Mouse (Mus musculus) MEL (cell line): Measurements from ENCODE around the gene Atf7. TPM values are rescaled to one million over a fixed set of nuclear protein-coding genes. Genes with fewer than 3 reads are reported as not detected.

ENCODE experiments used
- DNase-seq: peaks from one replicate; pipeline ENCODE4 v3.0.0; 2011; ENCODE audit warnings: low read depth, low spot score
- H3K27ac ChIP-seq: 2 replicates; pipeline ENCODE4 v1.5.1; 2012; ENCODE audit warnings: low read depth, mild to moderate bottlenecking, control low read depth, low read length, moderate library complexity; ENCODE audit not compliant: control insufficient read depth
- H3K27me3 ChIP-seq, 2 experiments: fragments of 150-350 bp in 1 of 2; sonication (generic) in 1 of 2; 2 replicates each; pipeline ENCODE4 v1.6.1; 2012; ENCODE audit warnings: low read length in 2 of 2, mild to moderate bottlenecking in 2 of 2, improper control_type of control experiment in 1 of 2, moderate library complexity in 1 of 2; ENCODE audit not compliant: insufficient read depth in 2 of 2, control insufficient read depth in 1 of 2
- H3K36me3 ChIP-seq, 2 experiments: 2 replicates each; pipeline ENCODE4 v1.6.1; 2012 to 2014; ENCODE audit warnings: low read length in 2 of 2, improper control_type of control experiment in 1 of 2, inconsistent platforms in 1 of 2, mild to moderate bottlenecking in 1 of 2; ENCODE audit not compliant: insufficient read depth in 2 of 2, control insufficient read depth in 1 of 2
- H3K4me1 ChIP-seq, 2 experiments: fragments of 150-350 bp in 1 of 2; sonication (generic) in 1 of 2; 2 replicates each; pipeline ENCODE4 v1.6.1; 2012; ENCODE audit warnings: low read length in 2 of 2, improper control_type of control experiment in 1 of 2, mild to moderate bottlenecking in 1 of 2; ENCODE audit not compliant: insufficient read depth in 2 of 2, control insufficient read depth in 1 of 2
- H3K4me3 ChIP-seq, 2 experiments: fragments of 150-350 bp in 1 of 2; sonication (generic) in 1 of 2; 2 replicates each; pipeline ENCODE4 v1.5.1; 2012; ENCODE audit warnings: low read depth in 2 of 2, low read length in 2 of 2, mild to moderate bottlenecking in 2 of 2, moderate library complexity in 2 of 2, control low read depth in 1 of 2, improper control_type of control experiment in 1 of 2; ENCODE audit not compliant: control insufficient read depth in 1 of 2, insufficient read depth in 1 of 2
- H3K79me2 ChIP-seq: 2 replicates; pipeline ENCODE4 v1.6.1; 2012; ENCODE audit warnings: mild to moderate bottlenecking, low read length, moderate library complexity; ENCODE audit not compliant: control insufficient read depth, poor library complexity, insufficient read depth
- H3K9ac ChIP-seq: 2 replicates; pipeline ENCODE4 v1.6.1; 2012; ENCODE audit warnings: low read depth, mild to moderate bottlenecking, control low read depth, low read length, moderate library complexity; ENCODE audit not compliant: control insufficient read depth, poor library complexity, severe bottlenecking
- H3K9me3 ChIP-seq: fragments of 150-350 bp; sonication (generic); replicated peaks from 2 replicates; pipeline ENCODE4 v1.6.1; 2012; ENCODE audit warnings: mild to moderate bottlenecking, low read length, improper control_type of control experiment, moderate library complexity; ENCODE audit not compliant: insufficient read depth
- CHD1 ChIP-seq: IDR thresholded peaks from 2 replicates; pipeline ENCODE4 v1.6.1; 2012; ENCODE audit warnings: low read depth, mild to moderate bottlenecking, inconsistent platforms, low read length, improper control_type of control experiment
- CHD2 ChIP-seq: IDR thresholded peaks from 2 replicates; pipeline ENCODE4 v1.6.1; 2011; ENCODE audit warnings: low read length, improper control_type of control experiment
- E2F4 ChIP-seq: IDR thresholded peaks from 2 replicates; pipeline ENCODE4 v1.6.1; 2011; ENCODE audit warnings: low read depth, low read length, improper control_type of control experiment, borderline replicate concordance
- EP300 ChIP-seq, 2 experiments: IDR thresholded peaks; 2 replicates each; pipeline ENCODE4 v1.6.1; 2011; ENCODE audit warnings: improper control_type of control experiment in 2 of 2, low read length in 2 of 2, low read depth in 1 of 2, mild to moderate bottlenecking in 1 of 2
- ETS1 ChIP-seq: IDR thresholded peaks from 2 replicates; pipeline ENCODE4 v1.6.1; 2012; ENCODE audit warnings: low read depth, mild to moderate bottlenecking, inconsistent platforms, low read length, improper control_type of control experiment, moderate library complexity
- GATA1 ChIP-seq: IDR thresholded peaks from 2 replicates; pipeline ENCODE4 v1.6.1; 2011; ENCODE audit warnings: low read depth, low read length, improper control_type of control experiment
- MAX ChIP-seq: IDR thresholded peaks from 2 replicates; pipeline ENCODE4 v1.6.1; 2011; ENCODE audit warnings: low read length, improper control_type of control experiment
- MAZ ChIP-seq: IDR thresholded peaks from 2 replicates; pipeline ENCODE4 v1.6.1; 2012; ENCODE audit warnings: low read depth, mild to moderate bottlenecking, inconsistent platforms, low read length, improper control_type of control experiment
- MXI1 ChIP-seq: IDR thresholded peaks from 2 replicates; pipeline ENCODE4 v1.6.1; 2011; ENCODE audit warnings: mild to moderate bottlenecking, low read depth, low read length, improper control_type of control experiment
- MYB ChIP-seq: IDR thresholded peaks from 2 replicates; pipeline ENCODE4 v1.6.1; 2011; ENCODE audit warnings: mild to moderate bottlenecking, low read depth, low read length, improper control_type of control experiment
- MYC ChIP-seq: IDR thresholded peaks from 2 replicates; pipeline ENCODE4 v1.6.1; 2011; ENCODE audit warnings: low read depth, mild to moderate bottlenecking, low read length, improper control_type of control experiment, moderate library complexity
- POLR2A ChIP-seq, 2 experiments: IDR thresholded peaks; 2 replicates each; pipeline ENCODE4 v1.6.1; 2011 to 2012; ENCODE audit warnings: low read length in 2 of 2, mild to moderate bottlenecking in 2 of 2, control low read depth in 1 of 2, improper control_type of control experiment in 1 of 2, low read depth in 1 of 2, moderate library complexity in 1 of 2; ENCODE audit not compliant: control insufficient read depth in 1 of 2, insufficient read depth in 1 of 2, poor library complexity in 1 of 2
- POLR2AphosphoS5 ChIP-seq: IDR thresholded peaks from 2 replicates; pipeline ENCODE4 v1.6.1; 2012; ENCODE audit warnings: low read depth, borderline replicate concordance, mild to moderate bottlenecking, inconsistent platforms, low read length, moderate library complexity, mixed read lengths
- RCOR1 ChIP-seq: IDR thresholded peaks from 2 replicates; pipeline ENCODE4 v1.6.1; 2012; ENCODE audit warnings: low read depth, mild to moderate bottlenecking, inconsistent platforms, low read length, improper control_type of control experiment
- SMC3 ChIP-seq: IDR thresholded peaks from 2 replicates; pipeline ENCODE4 v1.6.1; 2011; ENCODE audit warnings: low read depth, low read length, improper control_type of control experiment
- UBTF ChIP-seq: IDR thresholded peaks from 2 replicates; pipeline ENCODE4 v1.6.1; 2012; ENCODE audit warnings: low read depth, mild to moderate bottlenecking, inconsistent platforms, low read length, improper control_type of control experiment, moderate library complexity, borderline replicate concordance; ENCODE audit not compliant: insufficient read depth
- USF2 ChIP-seq, 2 experiments: IDR thresholded peaks; 2 replicates each; pipeline ENCODE4 v1.6.1; 2011 to 2012; ENCODE audit warnings: improper control_type of control experiment in 2 of 2, low read length in 2 of 2, borderline replicate concordance in 1 of 2, inconsistent platforms in 1 of 2, low read depth in 1 of 2, mild to moderate bottlenecking in 1 of 2; ENCODE audit not compliant: insufficient read depth in 1 of 2
- ZC3H11A ChIP-seq: IDR thresholded peaks from 2 replicates; pipeline ENCODE4 v1.6.1; 2012; ENCODE audit warnings: low read depth, mild to moderate bottlenecking, inconsistent platforms, low read length, improper control_type of control experiment
- ZMIZ1 ChIP-seq: IDR thresholded peaks from 2 replicates; pipeline ENCODE4 v1.6.1; 2012; ENCODE audit warnings: low read depth, mild to moderate bottlenecking, inconsistent platforms, low read length, improper control_type of control experiment, moderate library complexity
- polyA plus RNA-seq, 2 experiments: library from polyadenylated mRNA; stranded (reverse) in 1 of 2; unstranded in 1 of 2; fragments of >175 nt in 1 of 2; fragments of >200 nt in 1 of 2; gene quantifications; 2 replicates each; pipeline versions ENCODE4 v1.2.1 to v1.2.4; 2012; ENCODE audit warnings: low replicate concordance in 2 of 2, low read depth in 1 of 2; ENCODE audit not compliant: insufficient read length in 2 of 2, insufficient read depth in 1 of 2, missing spikeins in 1 of 2
- total RNA-seq: library from RNA; depleted of rRNA; stranded (reverse); fragments of 300-350 nt; gene quantifications from 2 replicates; pipeline ENCODE4 v1.2.3, GENCODE M21; 2012

Gene Atf7
- total and polyA plus RNA-seq, 3 experiments = 12.8 to 49.6 TPM; not detected in 1

- TF ChIP-seq SMC3 (no peak), ETS1 (no peak; the same call in 1 of the 2 replicates), MYB (no peak), ZC3H11A (no peak), ZMIZ1 (no peak)
These were observed 57.4 kb downstream of the Atf7 start (continued) for GRCm38 (mm10) chr15:102567849-102568248.

DNA sequence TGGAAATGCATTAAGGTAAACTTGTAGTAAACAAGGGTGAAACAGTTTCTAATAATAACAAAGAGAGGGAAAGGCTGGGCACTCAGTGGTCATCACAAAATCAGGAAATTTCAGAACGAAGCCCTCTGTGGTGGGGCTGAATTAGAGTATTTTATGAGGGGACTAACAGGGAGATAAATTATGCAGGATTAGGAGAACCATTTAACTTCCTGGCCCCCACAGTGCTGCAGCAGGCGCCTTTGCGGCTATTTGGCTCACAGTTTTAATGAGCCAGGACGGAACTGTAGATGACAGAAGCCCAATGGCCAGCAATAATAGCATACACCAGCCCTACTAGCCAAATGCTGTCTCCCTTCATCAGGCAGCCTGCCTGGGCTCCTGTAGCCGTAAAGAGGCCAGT lies 61.6 kb downstream of the Atf7 start:
- TF ChIP-seq MXI1 (no peak), ETS1 (no peak), EP300 (IDR thresholded peaks at IDR 0.05; ENCODE audit: low read depth in 1 of 2, low read length in 2 of 2) (no peak), MAX (no peak), GATA1 (no peak), E2F4 (no peak), CHD2 (no peak), POLR2A (IDR thresholded peaks at IDR 0.05; ENCODE audit: control insufficient read depth in 1 of 2, insufficient read depth in 1 of 2, low read depth in 1 of 2, low read length in 2 of 2, poor library complexity in 1 of 2) (no peak), ZMIZ1 (no peak), RCOR1 (no peak), MAZ (no peak), POLR2AphosphoS5 (no peak), SMC3 (no peak), UBTF (no peak), MYC (no peak), USF2 (IDR thresholded peaks at IDR 0.05; ENCODE audit: borderline replicate concordance in 1 of 2, insufficient read depth in 1 of 2, low read depth in 1 of 2, low read length in 2 of 2) (no peak)
- H3K9me3 ChIP-seq = no peaks in the 10 kb centered on the region
- H3K79me2 ChIP-seq = no peaks in the 10 kb centered on the region
- DNase-seq = no peak
- H3K4me3 ChIP-seq = no peak overlapping the region
- peaks cover 0 to 2% of the 10 kb centered on the region in 2 experiments; a peak in 1 of 4 replicates for H3K4me1 ChIP-seq
- H3K27me3 ChIP-seq = no peaks in the 10 kb centered on the region
- H3K9ac ChIP-seq = no peak overlapping the region
- peaks cover 4 to 9% of the 10 kb centered on the region in 2 experiments; a peak in 3 of 4 replicates for H3K36me3 ChIP-seq
- no peak overlapping the region for H3K27ac ChIP-seq

DNA sequence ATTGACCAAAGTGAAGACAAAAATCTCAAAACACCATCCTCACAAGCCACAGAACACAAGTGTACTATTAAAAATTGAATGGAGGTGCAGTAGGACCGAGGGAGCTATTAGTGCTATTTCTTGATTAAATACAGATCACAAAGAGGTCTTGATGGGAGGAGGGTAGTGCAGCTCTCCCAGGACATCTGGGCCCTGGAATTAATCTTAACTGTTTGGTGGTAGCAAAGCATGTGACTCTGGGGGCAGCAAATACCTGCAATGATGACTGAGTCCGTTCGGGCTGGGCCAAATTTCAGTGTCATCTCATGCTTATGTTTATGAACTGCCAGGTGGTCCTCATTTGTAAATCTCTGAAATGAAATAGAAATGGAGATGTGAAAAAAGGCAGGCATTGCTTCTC lies 62.2 kb downstream of the Atf7 start:
- Histone ChIP-seq H3K79me2 (no peaks in the 10 kb centered on the region), H3K36me3 (peaks cover 3 to 9% of the 10 kb centered on the region in 2 experiments; a peak in 3 of 4 replicates), H3K9me3 (no peaks in the 10 kb centered on the region), H3K4me1 (no peaks in the 10 kb centered on the region), H3K27ac (no peak overlapping the region), H3K27me3 (no peaks in the 10 kb centered on the region)
- DNase-seq = no peak
- TF ChIP-seq CHD1 = no peak
- TF ChIP-seq POLR2A (IDR thresholded peaks at IDR 0.05; ENCODE audit: control insufficient read depth in 1 of 2, insufficient read depth in 1 of 2, low read depth in 1 of 2, low read length in 2 of 2, poor library complexity in 1 of 2) = no peak
- TF ChIP-seq, all 39 proteins: peak for 0
- Histone ChIP-seq H3K9ac (no peak overlapping the region), H3K4me3 (no peak overlapping the region)
